Mouse (Mus musculus): ENCODE results near the gene Rnf220.

DNA sequence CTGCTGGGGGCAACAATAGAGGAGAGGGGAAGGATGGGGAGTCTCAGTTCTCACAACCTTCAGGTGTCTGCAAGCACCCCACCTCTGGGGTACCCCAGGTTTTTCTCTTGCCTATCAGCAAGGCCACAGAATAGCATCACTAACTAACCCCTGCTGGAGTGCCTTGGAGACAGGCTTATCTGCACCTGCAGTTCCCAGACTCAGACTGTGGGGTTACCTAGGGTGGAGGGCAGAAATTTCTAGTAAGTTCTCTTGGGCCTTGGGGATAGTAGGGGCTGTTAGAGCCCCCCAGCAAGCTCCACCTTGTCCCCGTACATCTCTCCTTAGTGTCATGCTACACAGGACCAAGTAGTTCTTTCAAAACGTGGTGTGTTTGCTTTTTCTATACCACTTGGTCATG is 104.5 kb downstream of the Rnf220 start:
- TF ChIP-seq CTCF (IDR thresholded peaks at IDR 0.05; ENCODE audit: extremely low read depth, insufficient read depth, insufficient read length, insufficient replicate concordance) = no peak
- no peak for TF ChIP-seq POLR2A (IDR thresholded peaks at IDR 0.05; ENCODE audit: low read depth, low read length)
